Mouse (Mus musculus): Measurements from ENCODE around the gene Dclk1. TPM values are rescaled to one million over a fixed set of nuclear protein-coding genes. Genes with fewer than 3 reads are reported as not detected.
"Not testable (repeated sequence)": the region's sequence is repeated elsewhere in the genome, so short reads cannot be mapped to it uniquely, and the experiment has no call there.

Gene Dclk1
- total RNA-seq (2021), result 100 to 1,000 TPM; 871 to 963 TPM
- long read RNA-seq, experiment 1, full-length matches to known transcripts, result 184 of 599 reads
- long read RNA-seq, experiment 1, partial matches to known transcripts, result 60 of 599 reads
- long read RNA-seq, experiment 1, other reads (novel, unspliced or antisense), result 355 of 599 reads
- long read RNA-seq, experiment 2, full-length matches to known transcripts, result 101 of 374 reads
- long read RNA-seq, experiment 2, partial matches to known transcripts, result 99 of 374 reads
- long read RNA-seq, experiment 2, other reads (novel, unspliced or antisense), result 174 of 374 reads

GRCm38 (mm10) chr3:55241730-55242421 lies at the start of gene Dclk1:
TSS of gene Dclk1 (plus strand) at chr3:55242364.
- TF ChIP-seq CTCF (IDR thresholded peaks at IDR 0.05), result no peak
- intact Hi-C loops (cut with DNase I), result loop anchor here (1.0 to 10.0 kb wide), 3 partner anchors 87 to 223 kb away; no protein-coding TSS in a partner anchor
- Histone ChIP-seq H3K4me3 (peak within 1 kb of the TSS; percentile 81), H3K27ac (peak within 1 kb of the TSS; percentile 96)
- DNase-seq (ENCODE audit: extremely low spot score in 1 of 2, low spot score in 2 of 2), result no peak

- Histone ChIP-seq H3K4me3 (no peak overlapping the region), H3K27ac (no peak overlapping the region)
- DNase-seq (ENCODE audit: extremely low spot score in 1 of 2, low spot score in 2 of 2), result no peak
Observed at GRCm38 (mm10) chr3:55193351-55193750, 48.8 kb upstream of the Dclk1 start.

GRCm38 (mm10) chr3:55194792-55195191 lies 47.4 kb upstream of the Dclk1 start:
- H3K4me3 ChIP-seq, result no peak overlapping the region
- intact Hi-C loops (cut with DNase I), result no loop called here
- no peak for TF ChIP-seq CTCF (IDR thresholded peaks at IDR 0.05)
- DNase-seq (ENCODE audit: extremely low spot score in 1 of 2, low spot score in 2 of 2), result no peak
- no peak overlapping the region for H3K27ac ChIP-seq

More at GRCm38 (mm10) chr3:55193351-55193750, 48.8 kb upstream of the Dclk1 start:
- intact Hi-C loops (cut with DNase I), result no loop called here
- TF ChIP-seq CTCF (IDR thresholded peaks at IDR 0.05), result no peak

- H3K4me3 ChIP-seq, result no peak overlapping the region
- TF ChIP-seq CTCF (IDR thresholded peaks at IDR 0.05), result no peak
- intact Hi-C loops (cut with DNase I), result no loop called here
- no peak for DNase-seq (ENCODE audit: extremely low spot score in 1 of 2, low spot score in 2 of 2)
- no peak overlapping the region for H3K27ac ChIP-seq
Observed at GRCm38 (mm10) chr3:55195581-55196327, 46.4 kb upstream of the Dclk1 start.

GRCm38 (mm10) chr3:55196328-55196710 lies 45.8 kb upstream of the Dclk1 start:
- intact Hi-C loops (cut with DNase I), result no loop called here

GRCm38 (mm10) chr3:55203621-55204020 lies 38.5 kb upstream of the Dclk1 start:
- DNase-seq (ENCODE audit: extremely low spot score in 1 of 2, low spot score in 2 of 2); H3K27ac ChIP-seq; H3K4me3 ChIP-seq; intact Hi-C loops (cut with DNase I): not testable (repeated sequence)

More at GRCm38 (mm10) chr3:55196328-55196710, 45.8 kb upstream of the Dclk1 start:
- no peak for DNase-seq (ENCODE audit: extremely low spot score in 1 of 2, low spot score in 2 of 2)
- no peak overlapping the region for H3K27ac ChIP-seq
- H3K4me3 ChIP-seq, result no peak overlapping the region
- no peak for TF ChIP-seq CTCF (IDR thresholded peaks at IDR 0.05)

- no peak; the same call in 1 of the 2 replicates for TF ChIP-seq CTCF (IDR thresholded peaks at IDR 0.05)
Observed at GRCm38 (mm10) chr3:55206413-55206812, 35.8 kb upstream of the Dclk1 start.

GRCm38 (mm10) chr3:55207665-55208064 lies 34.5 kb upstream of the Dclk1 start:
- intact Hi-C loops (cut with DNase I), result no loop called here
- no peak for DNase-seq (ENCODE audit: extremely low spot score in 1 of 2, low spot score in 2 of 2)
- H3K27ac ChIP-seq, result no peak overlapping the region
- no peak for TF ChIP-seq CTCF (IDR thresholded peaks at IDR 0.05)
- H3K4me3 ChIP-seq, result no peak overlapping the region

More at GRCm38 (mm10) chr3:55206413-55206812, 35.8 kb upstream of the Dclk1 start:
- intact Hi-C loops (cut with DNase I), result no loop called here
- H3K27ac ChIP-seq, result no peak overlapping the region
- no peak for DNase-seq (ENCODE audit: extremely low spot score in 1 of 2, low spot score in 2 of 2)
- no peak overlapping the region for H3K4me3 ChIP-seq

- Histone ChIP-seq H3K27ac (no peak overlapping the region), H3K4me3 (no peak overlapping the region)
- intact Hi-C loops (cut with DNase I), result loop anchor here (5.0 kb wide), 1 partner anchor 50 kb away; no protein-coding TSS in a partner anchor
- no peak for DNase-seq (ENCODE audit: extremely low spot score in 1 of 2, low spot score in 2 of 2)
- TF ChIP-seq CTCF (IDR thresholded peaks at IDR 0.05), result no peak
Observed at GRCm38 (mm10) chr3:55212254-55212653, 29.9 kb upstream of the Dclk1 start.

- no peak for TF ChIP-seq CTCF (IDR thresholded peaks at IDR 0.05)
- DNase-seq (ENCODE audit: extremely low spot score in 1 of 2, low spot score in 2 of 2), result no peak
- Histone ChIP-seq H3K4me3 (no peak overlapping the region), H3K27ac (no peak overlapping the region)
- intact Hi-C loops (cut with DNase I), result loop anchor here (5.0 kb wide), 1 partner anchor 51 kb away; no protein-coding TSS in a partner anchor
Observed at GRCm38 (mm10) chr3:55213785-55214184, 28.4 kb upstream of the Dclk1 start.

- no peak for TF ChIP-seq CTCF (IDR thresholded peaks at IDR 0.05)
- no peak for DNase-seq (ENCODE audit: extremely low spot score in 1 of 2, low spot score in 2 of 2)
- intact Hi-C loops (cut with DNase I), result loop anchor here (5.0 kb wide), 1 partner anchor 52 kb away; no protein-coding TSS in a partner anchor
- Histone ChIP-seq H3K4me3 (no peak overlapping the region), H3K27ac (no peak overlapping the region)
Observed at GRCm38 (mm10) chr3:55214413-55214812, 27.8 kb upstream of the Dclk1 start.

- H3K27ac ChIP-seq, result no peak overlapping the region
- intact Hi-C loops (cut with DNase I), result no loop called here
Observed at GRCm38 (mm10) chr3:55222502-55222901, 19.7 kb upstream of the Dclk1 start.

More at GRCm38 (mm10) chr3:55222502-55222901, 19.7 kb upstream of the Dclk1 start:
- TF ChIP-seq CTCF (IDR thresholded peaks at IDR 0.05), result peak; percentile 36
- H3K4me3 ChIP-seq, result no peak overlapping the region
- no peak for DNase-seq (ENCODE audit: extremely low spot score in 1 of 2, low spot score in 2 of 2)
